Mouse (Mus musculus): ENCODE results near the gene Slc25a10.

The Slc25a10 gene

DNA sequence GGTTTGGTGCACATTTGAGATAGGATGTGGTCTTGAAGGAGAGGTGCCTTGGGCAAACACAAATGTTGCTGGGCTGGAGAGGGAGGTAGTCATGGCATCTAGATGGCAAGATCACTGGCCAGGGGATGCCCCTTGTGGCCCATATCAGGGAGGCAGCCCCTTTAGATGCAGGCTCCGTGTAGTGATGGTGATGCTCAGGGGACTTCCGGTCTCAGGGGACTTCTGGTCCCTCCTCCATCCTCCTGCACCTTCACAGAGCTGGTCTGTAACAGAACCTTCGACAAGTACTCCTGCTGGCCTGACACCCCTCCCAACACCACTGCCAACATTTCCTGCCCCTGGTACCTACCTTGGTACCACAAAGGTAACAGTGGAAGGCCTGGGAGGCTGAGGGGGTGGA is 44.2 kb downstream of the Slc25a10 start:
- DNase-seq (ENCODE audit: extremely low read depth, insufficient read length, low spot score) = no peak

DNA sequence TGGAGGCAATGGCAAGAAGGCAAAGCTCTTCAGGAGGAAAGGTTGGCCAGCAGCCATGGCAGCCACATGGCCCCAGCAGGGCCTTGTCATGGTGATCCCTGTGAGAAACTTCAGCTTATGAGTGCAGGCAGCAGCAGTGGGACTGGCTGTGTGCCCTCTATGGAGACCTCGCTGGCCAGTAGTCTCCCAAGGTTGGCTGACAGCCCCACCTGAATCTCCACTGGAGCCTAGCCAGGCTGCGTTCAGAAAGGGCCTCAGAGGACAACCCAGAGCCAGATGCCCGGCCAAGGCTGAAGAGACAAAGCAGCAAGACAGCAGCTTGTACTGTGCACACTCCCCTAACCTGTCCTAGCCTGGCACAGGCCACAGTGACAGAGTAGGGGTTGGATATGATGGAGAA is 46.8 kb downstream of the Slc25a10 start:
- peak; percentile 50 for DNase-seq (ENCODE audit: extremely low read depth, insufficient read length, low spot score)

DNA sequence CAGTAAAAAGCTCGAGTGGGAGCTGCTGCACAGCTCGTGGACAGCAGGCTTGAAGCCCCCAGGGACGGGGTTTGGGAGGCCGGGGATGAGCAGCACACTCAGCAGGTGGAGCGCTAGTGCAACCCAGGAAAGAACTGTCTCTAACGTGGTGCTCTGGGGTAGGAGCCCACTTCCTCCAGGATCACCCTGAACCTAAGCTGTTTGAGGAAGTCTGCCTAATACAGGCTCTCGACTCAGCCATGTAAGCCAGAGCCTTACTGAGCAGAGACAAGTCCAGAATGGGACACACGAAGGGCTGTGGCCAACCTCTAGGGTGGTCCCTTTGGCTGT is 47.3 kb downstream of the Slc25a10 start:
- DNase-seq (ENCODE audit: extremely low read depth, insufficient read length, low spot score) = no peak

DNA sequence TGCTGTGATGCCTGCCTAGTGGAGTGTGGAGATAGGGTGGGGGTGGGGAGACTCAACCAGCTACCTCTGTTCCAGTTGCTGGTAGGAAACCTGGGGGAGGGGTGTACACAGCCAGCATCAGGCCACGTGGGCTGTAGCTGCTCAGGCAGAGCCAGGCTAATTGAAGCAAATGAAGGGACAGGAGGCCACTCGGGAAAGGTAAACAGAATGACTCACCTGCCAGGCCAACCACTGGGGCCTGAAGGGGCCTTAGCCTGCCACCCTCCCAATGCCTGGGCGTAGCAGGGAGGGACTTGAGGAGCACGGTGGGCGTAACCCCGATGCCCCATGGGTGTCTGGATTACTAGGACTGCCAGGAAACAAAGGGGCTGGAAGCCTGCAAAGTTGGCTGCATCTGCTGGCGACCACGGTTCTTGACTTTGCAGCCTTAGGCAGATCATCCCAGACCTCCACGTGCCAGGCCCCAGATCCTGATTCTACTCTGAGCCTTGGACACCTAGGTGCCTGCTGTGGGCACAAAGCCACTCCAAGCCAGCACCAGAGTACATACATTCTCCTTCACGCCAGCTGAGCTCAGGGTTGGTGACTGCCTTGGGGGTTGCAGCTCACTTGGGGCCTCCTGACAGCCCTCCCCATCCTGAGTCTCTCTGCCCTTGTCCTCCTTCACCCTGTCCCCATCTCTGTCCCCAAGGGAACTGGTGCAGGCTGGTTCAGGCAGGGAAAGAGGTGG is 47.8 kb downstream of the Slc25a10 start:
- peak; percentile 44 for DNase-seq (ENCODE audit: extremely low read depth, insufficient read length, low spot score)

DNA sequence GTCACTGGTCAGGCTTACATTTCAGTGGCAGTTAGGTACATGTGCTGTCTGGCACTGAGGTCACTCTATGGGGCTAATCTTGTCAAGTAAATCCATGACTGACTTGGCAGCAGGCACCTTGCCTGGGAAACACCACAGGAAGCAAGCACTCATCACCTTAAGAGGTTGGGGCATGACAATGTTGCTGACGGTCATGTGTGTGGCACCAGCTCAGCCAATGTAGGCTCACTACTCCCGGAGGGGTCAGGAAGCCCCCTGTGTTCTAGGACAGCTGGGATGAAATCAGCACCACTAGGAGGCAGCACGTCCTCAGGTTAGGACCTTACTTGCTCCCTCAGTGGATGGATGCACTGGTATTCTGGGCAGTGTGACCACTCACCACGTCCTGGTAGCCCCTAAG is 50.3 kb downstream of the Slc25a10 start:
- peak; percentile 57 for DNase-seq (ENCODE audit: extremely low read depth, insufficient read length, low spot score)

DNA sequence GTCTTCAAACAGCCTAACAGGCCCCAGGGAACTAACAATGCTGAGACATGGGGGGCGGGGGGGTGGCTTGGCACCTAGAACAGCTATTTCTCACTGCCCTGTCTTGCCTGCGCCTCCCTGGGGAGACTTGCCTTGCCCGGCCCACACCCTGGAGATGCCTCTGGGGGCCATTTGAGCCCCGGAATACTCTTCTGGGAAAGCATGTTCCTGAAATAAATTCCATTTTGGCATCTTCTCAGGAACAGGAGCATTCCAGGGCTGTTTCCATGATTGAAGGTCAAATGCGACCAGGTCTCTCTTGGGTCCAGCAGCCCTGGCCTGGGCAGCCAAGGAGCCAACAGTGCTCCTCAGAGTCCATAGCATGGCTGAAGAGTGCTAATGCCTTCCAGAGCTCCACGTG is 50.7 kb downstream of the Slc25a10 start:
- DNase-seq (ENCODE audit: extremely low read depth, insufficient read length, low spot score) = no peak

DNA sequence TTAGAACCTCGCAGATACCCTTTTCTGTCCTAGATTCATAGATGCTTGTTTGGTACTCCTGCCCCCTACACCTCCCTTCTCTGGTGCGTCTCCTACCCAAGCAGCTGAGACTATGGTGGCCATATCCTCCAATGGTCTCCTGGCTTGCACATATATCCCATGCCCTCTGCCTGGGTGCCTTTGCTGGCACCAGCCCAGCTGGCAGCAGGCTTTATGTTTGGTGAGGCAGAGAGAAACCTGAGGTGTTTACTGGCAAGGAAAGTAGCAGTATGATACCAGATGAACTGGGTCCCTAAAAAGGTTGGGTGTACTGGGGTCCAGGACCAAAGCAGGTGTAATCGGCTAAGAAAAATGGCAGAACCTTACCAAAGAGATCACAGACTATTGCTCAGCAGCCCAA is 54.3 kb downstream of the Slc25a10 start:
- DNase-seq (ENCODE audit: extremely low read depth, insufficient read length, low spot score) = no peak

DNA sequence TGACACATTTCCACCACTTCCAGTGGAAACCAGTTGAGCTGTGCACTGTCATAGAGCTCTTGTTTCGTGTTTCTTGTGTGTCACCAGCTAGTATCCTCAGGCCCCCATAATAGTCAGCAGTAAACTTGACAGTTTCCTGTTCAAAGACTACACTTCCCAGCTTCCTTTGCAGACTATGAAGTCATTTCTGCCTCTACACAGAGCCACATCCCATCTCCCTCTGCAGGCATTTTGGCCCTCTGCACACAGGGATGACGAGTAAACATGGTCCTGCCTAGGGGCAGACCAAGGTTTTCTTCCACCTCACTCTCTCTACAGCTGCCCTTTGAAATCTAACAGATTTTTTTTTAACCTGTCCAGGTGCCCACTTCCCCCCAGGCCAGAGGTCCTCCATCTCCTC is 55.8 kb downstream of the Slc25a10 start:
- no peak for DNase-seq (ENCODE audit: extremely low read depth, insufficient read length, low spot score)

DNA sequence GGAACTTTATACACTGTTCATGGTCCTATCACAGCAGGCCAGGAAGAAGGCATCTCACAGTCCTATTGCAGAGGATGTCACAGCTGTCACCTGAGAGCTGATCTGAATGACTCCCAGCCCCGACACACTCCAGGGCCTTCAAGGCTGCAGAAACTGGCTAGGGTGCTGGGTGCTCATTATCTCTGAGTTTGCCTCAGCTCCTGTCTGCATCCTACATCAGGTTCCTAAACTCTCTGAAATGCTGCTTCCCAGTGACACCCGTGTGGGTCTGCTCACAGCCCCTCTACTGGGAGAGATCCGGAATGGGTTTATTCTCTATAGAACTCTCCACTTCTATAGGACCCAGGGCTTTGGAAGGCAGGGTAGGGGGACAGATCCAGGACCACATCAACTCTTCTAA is 56.6 kb downstream of the Slc25a10 start:
- no peak for DNase-seq (ENCODE audit: extremely low read depth, insufficient read length, low spot score)

DNA sequence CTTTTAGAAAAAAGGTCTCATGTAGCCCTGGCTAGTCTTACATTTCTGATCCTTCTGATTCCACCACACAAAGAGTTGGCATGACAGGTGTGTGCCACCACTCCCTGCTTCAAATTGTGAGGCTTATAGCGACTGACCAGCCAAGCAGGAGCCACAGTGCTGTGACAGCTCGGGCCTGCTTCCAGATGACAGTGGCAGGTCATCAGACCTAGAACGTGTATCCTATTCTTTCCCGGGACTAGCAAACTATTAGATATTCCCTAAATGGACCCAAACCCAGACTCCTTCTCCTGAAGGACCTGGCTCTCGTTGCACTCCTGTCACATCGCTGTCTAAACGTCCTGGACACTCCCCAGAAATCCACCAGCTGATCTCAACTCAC is 57.1 kb downstream of the Slc25a10 start:
- DNase-seq (ENCODE audit: extremely low read depth, insufficient read length, low spot score) = no peak

All from 3134 (cell line).